Mouse (Mus musculus) natural killer cell, adult 2 months (primary cell): ENCODE measurements around the gene Bnip1.
A peak's percentile ranks its signal among the peaks of the same experiment; 100 is the strongest.

Source experiments
- DNase-seq, 2 experiments: peaks; one replicate each; pipeline ENCODE4 v3.0.0; 2022; ENCODE audit warnings: low spot score in 2 of 2

Bnip1 gene

GRCm38 (mm10) chr17:26780750-26781571 lies at the start of gene Bnip1:
Bnip1 (plus strand) TSS chr17:26781066.
- DNase-seq = peak; percentile 57 to 71

GRCm38 (mm10) chr17:26742581-26742980 lies 38.3 kb upstream of the Bnip1 start:
- no peak for DNase-seq

GRCm38 (mm10) chr17:26743294-26743693 lies 37.6 kb upstream of the Bnip1 start:
- DNase-seq = no peak

- no peak for DNase-seq
These were observed 30.9 kb upstream of the Bnip1 start for GRCm38 (mm10) chr17:26749975-26750374.

GRCm38 (mm10) chr17:26752297-26752696 lies 28.6 kb upstream of the Bnip1 start:
- no peak for DNase-seq

GRCm38 (mm10) chr17:26753476-26753875 lies 27.4 kb upstream of the Bnip1 start:
- peak; percentile 22 to 23 for DNase-seq

GRCm38 (mm10) chr17:26767100-26767753 lies 13.6 kb upstream of the Bnip1 start:
- no peak for DNase-seq

GRCm38 (mm10) chr17:26767754-26768124 lies 13.1 kb upstream of the Bnip1 start:
- no peak for DNase-seq

GRCm38 (mm10) chr17:26776211-26776610 lies 4.7 kb upstream of the Bnip1 start:
- no peak for DNase-seq

GRCm38 (mm10) chr17:26778001-26778400 lies 2.9 kb upstream of the Bnip1 start:
- no peak for DNase-seq

- no peak for DNase-seq
These were observed 2.3 kb upstream of the Bnip1 start for GRCm38 (mm10) chr17:26778430-26779100.

- no peak for DNase-seq
These were observed 1.4 kb upstream of the Bnip1 start for GRCm38 (mm10) chr17:26779471-26779870.

GRCm38 (mm10) chr17:26781610-26782043 lies 761 bp downstream of the Bnip1 start:
- DNase-seq = no peak

GRCm38 (mm10) chr17:26784525-26784924 lies 3.7 kb downstream of the Bnip1 start:
- no peak for DNase-seq

GRCm38 (mm10) chr17:26786586-26786985 lies 5.7 kb downstream of the Bnip1 start:
- no peak for DNase-seq

- DNase-seq = no peak
These were observed 8.1 kb downstream of the Bnip1 start for GRCm38 (mm10) chr17:26788986-26789385.

- DNase-seq = peak in 1 of 2 experiments; percentile 7
These were observed 8.8 kb downstream of the Bnip1 start for GRCm38 (mm10) chr17:26789460-26790268.

GRCm38 (mm10) chr17:26790269-26791214 lies 9.7 kb downstream of the Bnip1 start:
- peak in 1 of 2 experiments; percentile 43 for DNase-seq

- no peak for DNase-seq
These were observed 10.7 kb downstream of the Bnip1 start for GRCm38 (mm10) chr17:26791580-26791979.

GRCm38 (mm10) chr17:26792096-26792495 lies 11.2 kb downstream of the Bnip1 start:
- no peak for DNase-seq
